Mouse (Mus musculus): ENCODE data around the gene Zc2hc1b. TPM values are rescaled to one million over a fixed set of nuclear protein-coding genes. Genes with fewer than 3 reads are reported as not detected.

Gene Zc2hc1b
- total RNA-seq, 4 experiments from 2014 or later = not detected

GRCm38 (mm10) chr10:13116706-13117665 lies 60.8 kb downstream of the Zc2hc1b start:
- no peak for DNase-seq (ENCODE audit: low spot score in 2 of 2)

- DNase-seq (ENCODE audit: low spot score in 2 of 2) = no peak
These were observed 62.8 kb downstream of the Zc2hc1b start for GRCm38 (mm10) chr10:13115030-13115429.

- DNase-seq (ENCODE audit: low spot score in 2 of 2) = no peak
These were observed 64.2 kb downstream of the Zc2hc1b start for GRCm38 (mm10) chr10:13113641-13114040.

- no peak for DNase-seq (ENCODE audit: low spot score in 2 of 2)
These were observed 65.0 kb downstream of the Zc2hc1b start for GRCm38 (mm10) chr10:13112849-13113248.

GRCm38 (mm10) chr10:13109781-13110180 lies 68.0 kb downstream of the Zc2hc1b start:
- no peak for DNase-seq (ENCODE audit: low spot score in 2 of 2)

- no peak for DNase-seq (ENCODE audit: low spot score in 2 of 2)
These were observed 69.0 kb downstream of the Zc2hc1b start for GRCm38 (mm10) chr10:13108847-13109246.

GRCm38 (mm10) chr10:13108021-13108548 lies 69.7 kb downstream of the Zc2hc1b start:
- no peak for DNase-seq (ENCODE audit: low spot score in 2 of 2)

GRCm38 (mm10) chr10:13106909-13107624 lies 70.8 kb downstream of the Zc2hc1b start:
- DNase-seq (ENCODE audit: low spot score in 2 of 2) = no peak

GRCm38 (mm10) chr10:13103838-13104237 lies 74.0 kb downstream of the Zc2hc1b start:
- no peak for DNase-seq (ENCODE audit: low spot score in 2 of 2)

- DNase-seq (ENCODE audit: low spot score in 2 of 2) = no peak
These were observed 75.5 kb downstream of the Zc2hc1b start for GRCm38 (mm10) chr10:13102360-13102759.

- no peak for DNase-seq (ENCODE audit: low spot score in 2 of 2)
These were observed 77.7 kb downstream of the Zc2hc1b start for GRCm38 (mm10) chr10:13100061-13100648.

Other genes starting within 250 kb of the Zc2hc1b start
- under 1 TPM in 2 of 4 experiments, not detected in 2; 0.25 to 0.41 TPM for gene Stx11, start 213.7 kb downstream of the Zc2hc1b start, total RNA-seq (2022)
- gene Sf3b5, start 172.7 kb downstream of the Zc2hc1b start, total RNA-seq (2022) = 1 to 10 TPM; 7.0 to 9.2 (median 7.8) TPM
- gene Plagl1, start 117.5 kb downstream of the Zc2hc1b start, total RNA-seq (2022) = 10 to 100 TPM; 12.9 to 18.8 (median 15.7) TPM
- gene Ltv1, start 15.1 kb upstream of the Zc2hc1b start, total RNA-seq (2022) = 10 to 100 TPM; 17.3 to 25.0 (median 19.0) TPM

Measured in left cerebral cortex, adult 8-10 months (tissue).